Mouse (Mus musculus) midbrain, postnatal 0 days (tissue): Measurements from ENCODE around the gene Ggt5. TPM values are rescaled to one million over a fixed set of nuclear protein-coding genes. Genes with fewer than 3 reads are reported as not detected.
A peak's percentile ranks its signal among the peaks of the same experiment; 100 is the strongest.

ENCODE experiments used
- ATAC-seq: fragments of 200-750 bp; cut with Nextera tagmentation; 2 replicates; pipeline ENCODE4 v1.8.0; 2017; ENCODE audit warnings: moderate number of reproducible peaks, mild to moderate bottlenecking, moderate TSS enrichment, moderate library complexity; ENCODE audit not compliant: low FRiP score
- DNase-seq: peaks from one replicate; pipeline ENCODE4 v3.0.0-alpha.2; 2015; ENCODE audit warnings: low spot score
- H3K27ac ChIP-seq: fragments of 300-500 bp; sonication (generic); 2 replicates; pipeline ENCODE4 v1.5.1; 2014; ENCODE audit warnings: low read depth, mild to moderate bottlenecking, low read length, mixed read lengths
- H3K27me3 ChIP-seq: fragments of 300-500 bp; sonication (generic); 2 replicates; pipeline ENCODE4 v1.6.1; 2014; ENCODE audit warnings: low read length, control low read depth, mixed read lengths; ENCODE audit not compliant: insufficient read depth
- H3K36me3 ChIP-seq: fragments of 300-500 bp; sonication (generic); 2 replicates; pipeline ENCODE4 v1.6.1; 2014; ENCODE audit warnings: low read length, control low read depth, mixed read lengths; ENCODE audit not compliant: insufficient read depth
- H3K4me1 ChIP-seq: fragments of 300-500 bp; sonication (generic); 2 replicates; pipeline ENCODE4 v1.6.1; 2014; ENCODE audit warnings: mild to moderate bottlenecking, control low read depth, antibody characterized with exemption, low read length, mixed read lengths; ENCODE audit not compliant: insufficient read depth
- H3K4me2 ChIP-seq: fragments of 300-500 bp; sonication (generic); 2 replicates; pipeline ENCODE4 v1.6.1; 2014; ENCODE audit warnings: low read depth, mild to moderate bottlenecking, low read length, mixed read lengths; ENCODE audit not compliant: poor library complexity, severe bottlenecking
- H3K4me3 ChIP-seq: fragments of 300-500 bp; sonication (generic); 2 replicates; pipeline ENCODE4 v1.5.1; 2014; ENCODE audit warnings: low read depth, mild to moderate bottlenecking, low read length, moderate library complexity
- H3K9ac ChIP-seq: fragments of 300-500 bp; sonication (generic); replicated peaks from 2 replicates; pipeline ENCODE4 v1.6.1; 2014; ENCODE audit warnings: mild to moderate bottlenecking, low read length, moderate library complexity, mixed read lengths; ENCODE audit not compliant: poor library complexity, severe bottlenecking
- H3K9me3 ChIP-seq: fragments of 300-500 bp; sonication (generic); 2 replicates; pipeline ENCODE4 v1.6.1; 2016; ENCODE audit warnings: low read length, control low read depth
- CTCF ChIP-seq: IDR thresholded peaks from 2 replicates; pipeline ENCODE4 v1.5.1; 2016; ENCODE audit warnings: antibody characterized with exemption, mild to moderate bottlenecking
- WGBS: fragments of 180-500 bp; shearing (Covaris S2); extraction: QIAGEN DNeasy Blood & Tissue Kit; methylation state at CpG from one replicate; pipeline ENCODE4 v1.1.7; 2014; 5-methylcytosine and 5-hydroxymethylcytosine counted together
- polyA plus RNA-seq: library from polyadenylated mRNA; unstranded; fragments of >200 nt; fragmentation: Nextera tagmentation; extraction: Ambion mirVana; gene quantifications from 2 replicates; pipeline ENCODE4 v1.2.1, GENCODE M21; 2015
- total RNA-seq: library from RNA; depleted of rRNA; stranded (reverse); fragments of >200 nt; gene quantifications from 2 replicates; pipeline ENCODE4 v1.2.3, GENCODE M21; 2014

Gene Ggt5
- total and polyA plus RNA-seq, 2 experiments from 2014 or later = 1.3 to 5.8 TPM

DNA sequence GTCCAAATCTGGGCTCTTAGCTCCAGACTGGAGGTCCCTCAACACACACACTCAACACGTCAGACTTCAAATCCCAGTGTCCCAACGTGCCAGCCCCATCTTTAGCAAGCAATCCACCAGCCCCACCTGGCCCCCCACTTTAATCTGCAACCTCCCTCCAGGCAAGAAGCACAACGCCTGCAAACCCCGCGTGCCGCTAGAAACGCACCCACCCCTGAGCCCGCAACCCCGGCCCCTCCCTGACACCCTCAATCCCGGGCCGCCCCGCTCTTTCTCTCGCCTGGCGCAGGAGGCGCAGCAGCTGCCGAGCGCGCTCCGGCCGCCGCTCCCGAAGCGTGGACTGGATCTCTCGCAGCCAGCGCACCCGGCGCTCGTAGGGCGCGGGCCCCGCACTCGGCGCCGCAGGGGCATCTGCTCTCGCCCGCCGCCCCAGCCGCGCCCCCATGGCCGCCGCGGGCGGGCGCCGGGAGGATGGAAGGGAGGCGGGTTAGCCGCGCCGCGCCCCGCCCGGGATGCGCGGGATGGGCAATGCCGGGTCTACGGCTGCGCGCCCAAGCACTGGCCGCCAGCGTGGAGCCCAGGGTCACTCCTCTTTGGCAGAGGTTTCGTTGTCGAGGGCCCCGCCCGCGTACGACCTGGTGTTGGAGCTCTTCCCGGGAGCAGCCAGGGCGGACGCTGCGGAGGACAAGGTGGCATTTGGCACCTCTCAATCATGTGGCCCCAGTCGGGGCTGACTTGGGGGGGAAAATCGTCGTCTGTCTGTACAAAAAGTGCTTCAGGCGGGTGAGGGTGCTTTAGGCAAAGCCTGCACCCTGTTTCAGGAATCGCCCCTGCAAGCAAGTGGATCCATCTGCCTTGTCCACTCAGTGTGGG lies 29.2 kb upstream of the Ggt5 start, which contains the start of gene Lrrc75b:
TSS of gene Lrrc75b (minus strand) at position 655 of the 873 bp plus-strand sequence.
- no peaks in the 10 kb centered on the region for H3K27me3 ChIP-seq
- peak; percentile 59 for ATAC-seq
- H3K27ac ChIP-seq = peak within 1 kb of the TSS; percentile 99
- peak within 1 kb of the TSS; percentile 97 for H3K9ac ChIP-seq
- peak within 1 kb of the TSS; percentile 83 for H3K4me2 ChIP-seq
- H3K4me1 ChIP-seq = peaks cover 27% of the 10 kb centered on the region
- peaks cover 21% of the 10 kb centered on the region for H3K36me3 ChIP-seq
- under 1% methylated on average over 60 of the region's 75 CpGs for WGBS
- H3K9me3 ChIP-seq = no peaks in the 10 kb centered on the region
- peak; percentile 65 for DNase-seq
- no peak for TF ChIP-seq CTCF
- peak within 1 kb of the TSS; percentile 69 for H3K4me3 ChIP-seq

DNA sequence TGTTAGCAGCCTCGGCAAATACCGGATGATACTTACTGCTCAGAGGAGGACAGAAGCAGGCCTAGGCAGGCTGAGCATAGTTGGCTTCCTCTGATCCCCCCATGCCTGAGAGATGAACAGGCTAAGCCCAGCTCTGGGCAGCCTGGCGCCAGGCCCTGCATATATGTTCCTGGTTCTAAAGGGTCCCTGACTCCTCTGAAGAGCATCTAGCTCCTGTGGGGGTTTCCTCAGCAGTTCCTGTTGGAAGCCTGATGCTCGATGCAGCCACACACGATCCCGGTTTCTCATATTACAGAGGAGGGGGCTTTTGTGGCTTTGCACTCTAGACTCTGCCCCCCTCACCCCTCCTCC lies 28.6 kb upstream of the Ggt5 start:
- H3K9me3 ChIP-seq = no peaks in the 10 kb centered on the region
- peaks cover 27% of the 10 kb centered on the region for H3K4me1 ChIP-seq
- no peaks in the 10 kb centered on the region for H3K27me3 ChIP-seq
- peak overlapping the region; percentile 83 for H3K4me2 ChIP-seq
- H3K36me3 ChIP-seq = peaks cover 15% of the 10 kb centered on the region
- ATAC-seq (peak; percentile 20; the same call in 1 of the 2 replicates), DNase-seq (peak; percentile 27)
- H3K4me3 ChIP-seq = peak overlapping the region; percentile 69
- peak overlapping the region; percentile 99 for H3K27ac ChIP-seq
- TF ChIP-seq CTCF = no peak
- H3K9ac ChIP-seq = peak overlapping the region; percentile 97
- WGBS = 11% methylated on average over 6 of the region's 6 CpGs

DNA sequence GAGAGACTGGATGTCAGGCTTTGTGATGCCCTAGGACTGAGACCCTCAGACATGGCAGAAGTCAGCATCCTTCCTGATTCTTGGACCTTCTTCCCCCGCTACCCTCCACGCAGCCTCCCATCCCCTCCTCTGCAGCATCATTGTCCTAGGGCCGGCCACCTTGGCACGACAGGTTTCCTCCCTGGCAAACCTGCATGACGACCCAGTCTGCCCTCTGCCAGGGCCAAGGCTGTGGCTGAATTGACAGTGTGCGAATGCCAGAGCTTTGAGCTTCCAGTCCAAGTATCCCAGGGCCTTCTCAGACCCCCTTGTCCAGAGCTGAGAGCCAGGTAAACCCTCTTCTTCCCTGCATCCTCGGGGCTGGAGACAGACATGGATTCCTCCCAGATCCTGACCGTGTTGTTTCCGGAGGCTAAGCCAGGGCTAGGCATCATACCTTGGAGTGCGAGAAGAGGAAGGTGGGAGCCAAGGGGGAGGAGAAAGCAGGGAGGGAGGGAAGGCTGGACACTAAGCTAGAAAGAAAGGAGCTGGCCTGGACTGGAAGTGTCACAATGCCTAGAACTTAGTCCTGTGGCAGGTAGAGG lies 28.0 kb upstream of the Ggt5 start, which contains the start of gene Ggt1:
TSS of gene Ggt1 (plus strand) at position 534 of the 584 bp plus-strand sequence.
- Histone ChIP-seq H3K4me3 (peak within 1 kb of the TSS; percentile 69), H3K27me3 (no peaks in the 10 kb centered on the region), H3K36me3 (peaks cover 8% of the 10 kb centered on the region), H3K9ac (peak within 1 kb of the TSS; percentile 97), H3K4me1 (peaks cover 27% of the 10 kb centered on the region), H3K27ac (peak within 1 kb of the TSS; percentile 99), H3K9me3 (no peaks in the 10 kb centered on the region), H3K4me2 (peak within 1 kb of the TSS; percentile 83)
- ATAC-seq (no peak), DNase-seq (no peak)
- no peak for TF ChIP-seq CTCF
- 51% methylated on average over 10 of the region's 10 CpGs for WGBS

DNA sequence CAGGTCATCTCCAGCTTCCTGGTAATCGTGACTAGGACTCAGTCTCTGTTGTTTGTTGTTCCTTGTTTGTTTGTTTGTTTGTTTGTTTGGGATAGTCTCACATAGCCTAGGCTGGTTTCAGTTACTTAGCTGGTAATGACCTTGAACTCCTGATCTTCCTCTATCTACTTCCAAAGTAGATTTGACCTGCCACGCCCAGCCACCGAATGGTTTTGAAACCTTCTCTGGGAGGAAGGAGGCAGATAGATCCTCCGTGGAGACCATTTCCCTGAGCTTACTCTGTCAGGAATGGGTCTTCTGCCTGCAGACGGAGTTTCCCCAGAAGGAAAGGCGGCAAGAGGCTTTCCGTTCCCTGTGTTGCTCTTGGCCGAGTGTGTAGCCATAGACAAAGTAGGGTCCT lies 26.5 kb upstream of the Ggt5 start:
- Histone ChIP-seq H3K27me3 (no peaks in the 10 kb centered on the region), H3K36me3 (no peaks in the 10 kb centered on the region), H3K4me1 (peaks cover 20% of the 10 kb centered on the region), H3K4me2 (no peak overlapping the region), H3K4me3 (no peak overlapping the region), H3K9ac (no peak overlapping the region), H3K27ac (no peak overlapping the region), H3K9me3 (no peaks in the 10 kb centered on the region)
- 90% methylated on average over 8 of the region's 8 CpGs for WGBS
- DNase-seq = no peak
- TF ChIP-seq CTCF = no peak
- ATAC-seq = no peak

DNA sequence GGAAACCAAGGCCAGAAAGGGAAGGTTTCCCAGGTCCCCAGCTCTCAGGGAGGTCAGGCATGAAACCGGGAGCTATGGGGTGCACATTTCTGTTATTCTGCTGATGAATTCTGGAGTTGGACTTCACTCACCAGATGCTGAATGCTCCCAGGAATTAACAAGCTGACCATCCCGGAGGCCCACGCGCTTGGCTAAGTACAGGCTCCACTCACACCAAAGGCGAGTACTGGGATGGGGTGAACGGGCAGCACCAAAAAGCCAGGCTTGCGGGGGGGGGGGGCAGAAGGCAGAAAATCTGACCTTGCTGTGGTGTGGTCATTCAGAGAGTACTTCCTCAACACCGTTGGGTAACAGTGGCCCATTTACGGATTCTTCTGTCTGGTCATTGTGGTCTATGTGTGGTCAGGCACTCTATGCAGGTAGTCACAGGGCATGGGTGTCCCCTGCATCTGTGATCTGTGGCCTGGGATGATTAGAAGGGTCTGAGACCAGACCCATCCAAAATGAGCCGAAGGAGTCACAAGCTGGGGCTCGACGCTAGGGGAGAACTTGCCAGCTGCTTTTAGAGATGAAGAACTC lies 24.4 kb upstream of the Ggt5 start:
- DNase-seq (no peak), ATAC-seq (no peak)
- no peaks in the 10 kb centered on the region for H3K9me3 ChIP-seq
- no peak overlapping the region for H3K9ac ChIP-seq
- peaks cover 12% of the 10 kb centered on the region for H3K4me1 ChIP-seq
- no peak overlapping the region for H3K4me3 ChIP-seq
- WGBS = 89% methylated on average over 12 of the region's 12 CpGs
- no peaks in the 10 kb centered on the region for H3K36me3 ChIP-seq
- no peak for TF ChIP-seq CTCF
- H3K27me3 ChIP-seq = no peaks in the 10 kb centered on the region
- no peak overlapping the region for H3K4me2 ChIP-seq
- no peak overlapping the region for H3K27ac ChIP-seq

DNA sequence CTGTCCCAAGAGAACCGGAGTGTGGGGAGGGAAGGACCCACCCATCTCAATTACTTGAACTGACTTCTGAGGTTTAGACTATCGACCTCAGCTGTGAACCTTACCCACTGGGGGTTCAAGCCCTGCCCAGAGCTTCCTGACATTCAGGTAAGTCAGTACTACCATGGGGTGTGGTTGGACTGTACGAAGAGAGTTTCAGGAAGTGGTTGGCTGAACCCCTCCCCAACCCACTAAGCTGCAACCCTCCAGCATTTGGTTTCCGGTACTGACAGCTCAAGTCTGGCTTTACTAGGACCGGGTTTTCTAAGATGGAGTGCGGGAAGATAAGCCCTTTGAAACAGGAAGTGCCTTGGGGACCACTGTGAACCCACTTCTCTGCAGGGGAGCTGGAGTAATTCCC lies 23.7 kb upstream of the Ggt5 start:
- ATAC-seq (no peak), DNase-seq (no peak)
- Histone ChIP-seq H3K36me3 (no peaks in the 10 kb centered on the region), H3K9ac (no peak overlapping the region), H3K4me1 (peaks cover 11% of the 10 kb centered on the region), H3K9me3 (no peaks in the 10 kb centered on the region), H3K4me2 (no peak overlapping the region), H3K4me3 (no peak overlapping the region), H3K27me3 (no peaks in the 10 kb centered on the region), H3K27ac (no peak overlapping the region)
- no peak for TF ChIP-seq CTCF
- WGBS = 72% methylated on average over 6 of the region's 6 CpGs
